Mouse (Mus musculus): ENCODE results near the gene Gm12830.

DNA sequence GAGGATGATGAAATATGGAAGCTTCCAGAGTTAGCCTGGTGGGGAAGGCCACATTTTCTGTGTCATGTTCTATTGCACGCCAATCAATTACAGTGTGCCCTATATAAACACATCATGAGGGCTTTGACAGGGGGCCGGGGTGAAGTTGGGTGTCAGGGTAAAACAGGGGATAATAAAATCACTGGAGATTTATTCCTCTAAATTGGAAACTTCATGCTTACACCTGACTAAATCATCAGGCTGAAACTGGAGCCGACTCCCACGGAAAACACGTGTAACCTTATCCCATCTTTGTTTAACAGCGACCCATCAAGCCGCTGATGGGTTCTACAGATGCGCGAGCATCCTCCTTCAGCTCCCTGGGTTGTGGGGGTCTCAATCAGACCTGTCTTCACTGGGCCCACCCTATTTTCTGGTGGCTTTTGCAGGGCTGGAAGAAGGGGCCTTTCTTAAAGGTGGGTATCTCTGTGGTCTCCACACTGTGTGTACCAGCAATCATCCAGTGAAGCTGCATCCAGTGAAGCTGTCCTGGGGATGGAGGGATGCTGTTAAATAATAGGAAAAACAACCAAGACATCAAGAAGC, 19.9 kb downstream of the Gm12830 start:
- TF ChIP-seq CTCF (IDR thresholded peaks at IDR 0.05): no peak
- no peak for TF ChIP-seq EP300 (IDR thresholded peaks at IDR 0.05)
